Mouse (Mus musculus): ENCODE measurements around the gene Mrgpre. TPM values are rescaled to one million over a fixed set of nuclear protein-coding genes. Genes with fewer than 3 reads are reported as not detected.
A peak's percentile ranks its signal among the peaks of the same experiment; 100 is the strongest.

The Mrgpre gene
- polyA plus RNA-seq (2014; fragmentation: Nextera tagmentation; extraction: Ambion mirVana), result 7.4 and 8.4 TPM in 2 replicates

- Histone ChIP-seq H3K9me3 (ENCODE audit: control insufficient read depth, low read length) (no peaks in the 10 kb centered on the region), H3K27me3 (ENCODE audit: control insufficient read depth, insufficient read depth, low read length) (no peaks in the 10 kb centered on the region), H3K9ac (replicated peaks; ENCODE audit: low read depth, low read length) (peak within 1 kb of the TSS; percentile 65), H3K4me3 (ENCODE audit: low read depth, low read length) (peak within 1 kb of the TSS; percentile 48), H3K4me2 (ENCODE audit: low read depth, low read length) (peak within 1 kb of the TSS; percentile 69), H3K27ac (ENCODE audit: low read depth, low read length) (peak within 1 kb of the TSS; percentile 62), H3K36me3 (ENCODE audit: control insufficient read depth, insufficient read depth, low read length) (no peaks in the 10 kb centered on the region), H3K4me1 (ENCODE audit: control insufficient read depth, insufficient read depth, low read length) (peaks cover 10% of the 10 kb centered on the region)
- ATAC-seq (ENCODE audit: low read depth), result peak; percentile 89
- 5% methylated on average over 20 of the region's 21 CpGs for WGBS
Measured at GRCm38 (mm10) chr7:143783996-143784829, at the start of gene Mrgpre. Gene Mrgpre (minus strand): TSS chr7:143784500.

- ATAC-seq (ENCODE audit: low read depth), result no peak
- Histone ChIP-seq H3K27ac (ENCODE audit: low read depth, low read length) (no peak overlapping the region), H3K9me3 (ENCODE audit: control insufficient read depth, low read length) (no peaks in the 10 kb centered on the region), H3K4me1 (ENCODE audit: control insufficient read depth, insufficient read depth, low read length) (peaks cover 38% of the 10 kb centered on the region), H3K4me2 (ENCODE audit: low read depth, low read length) (no peak overlapping the region), H3K36me3 (ENCODE audit: control insufficient read depth, insufficient read depth, low read length) (peaks cover 8% of the 10 kb centered on the region; the same call in 1 of the 2 replicates), H3K9ac (replicated peaks; ENCODE audit: low read depth, low read length) (no peak overlapping the region), H3K27me3 (ENCODE audit: control insufficient read depth, insufficient read depth, low read length) (no peaks in the 10 kb centered on the region), H3K4me3 (ENCODE audit: low read depth, low read length) (no peak overlapping the region)
- WGBS, result 85% methylated on average over 6 of the region's 6 CpGs
Measured at GRCm38 (mm10) chr7:143833581-143834190, 49.4 kb upstream of the Mrgpre start.

GRCm38 (mm10) chr7:143832611-143833010 lies 48.3 kb upstream of the Mrgpre start:
- H3K4me2 ChIP-seq (ENCODE audit: low read depth, low read length), result 0 out of 2 replicates have a peak overlapping the region, but pooled peaks have one; percentile 8
- WGBS, result 98% methylated on average over 2 of the region's 2 CpGs

GRCm38 (mm10) chr7:143832196-143832595 lies 47.9 kb upstream of the Mrgpre start:
- Histone ChIP-seq H3K4me3 (ENCODE audit: low read depth, low read length) (no peak overlapping the region), H3K9ac (replicated peaks; ENCODE audit: low read depth, low read length) (0 out of 2 replicates have a peak overlapping the region, but pooled peaks have one; percentile 25), H3K4me2 (ENCODE audit: low read depth, low read length) (peak overlapping the region; percentile 27; the same call in 1 of the 2 replicates), H3K27me3 (ENCODE audit: control insufficient read depth, insufficient read depth, low read length) (no peaks in the 10 kb centered on the region), H3K9me3 (ENCODE audit: control insufficient read depth, low read length) (no peaks in the 10 kb centered on the region), H3K4me1 (ENCODE audit: control insufficient read depth, insufficient read depth, low read length) (peaks cover 38% of the 10 kb centered on the region), H3K36me3 (ENCODE audit: control insufficient read depth, insufficient read depth, low read length) (no peaks in the 10 kb centered on the region), H3K27ac (ENCODE audit: low read depth, low read length) (no peak overlapping the region)
- no peak for ATAC-seq (ENCODE audit: low read depth)
- 77% methylated on average over 8 of the region's 8 CpGs for WGBS

More at GRCm38 (mm10) chr7:143832611-143833010, 48.3 kb upstream of the Mrgpre start:
- Histone ChIP-seq H3K27me3 (ENCODE audit: control insufficient read depth, insufficient read depth, low read length) (no peaks in the 10 kb centered on the region), H3K9me3 (ENCODE audit: control insufficient read depth, low read length) (no peaks in the 10 kb centered on the region), H3K4me1 (ENCODE audit: control insufficient read depth, insufficient read depth, low read length) (peaks cover 38% of the 10 kb centered on the region), H3K4me3 (ENCODE audit: low read depth, low read length) (no peak overlapping the region), H3K36me3 (ENCODE audit: control insufficient read depth, insufficient read depth, low read length) (peaks cover under 1% of the 10 kb centered on the region; the same call in 1 of the 2 replicates), H3K27ac (ENCODE audit: low read depth, low read length) (no peak overlapping the region), H3K9ac (replicated peaks; ENCODE audit: low read depth, low read length) (no peak overlapping the region)
- no peak for ATAC-seq (ENCODE audit: low read depth)

GRCm38 (mm10) chr7:143830399-143830798 lies 46.1 kb upstream of the Mrgpre start:
- Histone ChIP-seq H3K4me2 (ENCODE audit: low read depth, low read length) (peak overlapping the region; percentile 82), H3K36me3 (ENCODE audit: control insufficient read depth, insufficient read depth, low read length) (no peaks in the 10 kb centered on the region), H3K27ac (ENCODE audit: low read depth, low read length) (peak overlapping the region; percentile 82), H3K4me3 (ENCODE audit: low read depth, low read length) (peak overlapping the region; percentile 56), H3K27me3 (ENCODE audit: control insufficient read depth, insufficient read depth, low read length) (no peaks in the 10 kb centered on the region), H3K4me1 (ENCODE audit: control insufficient read depth, insufficient read depth, low read length) (peaks cover 36% of the 10 kb centered on the region), H3K9me3 (ENCODE audit: control insufficient read depth, low read length) (no peaks in the 10 kb centered on the region), H3K9ac (replicated peaks; ENCODE audit: low read depth, low read length) (peak overlapping the region; percentile 68)
- 10% methylated on average over 6 of the region's 6 CpGs for WGBS
- peak; percentile 15; the same call in 1 of the 2 replicates for ATAC-seq (ENCODE audit: low read depth)

- Histone ChIP-seq H3K4me3 (ENCODE audit: low read depth, low read length) (peak overlapping the region; percentile 56), H3K27me3 (ENCODE audit: control insufficient read depth, insufficient read depth, low read length) (no peaks in the 10 kb centered on the region), H3K36me3 (ENCODE audit: control insufficient read depth, insufficient read depth, low read length) (no peaks in the 10 kb centered on the region), H3K27ac (ENCODE audit: low read depth, low read length) (peak overlapping the region; percentile 82), H3K4me1 (ENCODE audit: control insufficient read depth, insufficient read depth, low read length) (peaks cover 29% of the 10 kb centered on the region), H3K4me2 (ENCODE audit: low read depth, low read length) (peak overlapping the region; percentile 82), H3K9me3 (ENCODE audit: control insufficient read depth, low read length) (no peaks in the 10 kb centered on the region), H3K9ac (replicated peaks; ENCODE audit: low read depth, low read length) (peak overlapping the region; percentile 68)
- ATAC-seq (ENCODE audit: low read depth), result peak; percentile 98
- WGBS, result 1% methylated on average over 37 of the region's 37 CpGs
Measured at GRCm38 (mm10) chr7:143829504-143830331, 45.4 kb upstream of the Mrgpre start.

GRCm38 (mm10) chr7:143826985-143827384 lies 42.7 kb upstream of the Mrgpre start:
- H3K4me1 ChIP-seq (ENCODE audit: control insufficient read depth, insufficient read depth, low read length), result peaks cover 24% of the 10 kb centered on the region
- 88% methylated on average over 2 of the region's 2 CpGs for WGBS
- no peaks in the 10 kb centered on the region for H3K9me3 ChIP-seq (ENCODE audit: control insufficient read depth, low read length)
- no peak overlapping the region for H3K27ac ChIP-seq (ENCODE audit: low read depth, low read length)
- H3K36me3 ChIP-seq (ENCODE audit: control insufficient read depth, insufficient read depth, low read length), result no peaks in the 10 kb centered on the region
- no peak overlapping the region for H3K9ac ChIP-seq (replicated peaks; ENCODE audit: low read depth, low read length)
- H3K27me3 ChIP-seq (ENCODE audit: control insufficient read depth, insufficient read depth, low read length), result no peaks in the 10 kb centered on the region
- no peak overlapping the region for H3K4me2 ChIP-seq (ENCODE audit: low read depth, low read length)
- no peak for ATAC-seq (ENCODE audit: low read depth)
- H3K4me3 ChIP-seq (ENCODE audit: low read depth, low read length), result no peak overlapping the region

GRCm38 (mm10) chr7:143823266-143823605 lies 38.9 kb upstream of the Mrgpre start:
- H3K27ac ChIP-seq (ENCODE audit: low read depth, low read length), result peak overlapping the region; percentile 68
- no peaks in the 10 kb centered on the region for H3K36me3 ChIP-seq (ENCODE audit: control insufficient read depth, insufficient read depth, low read length)
- H3K9me3 ChIP-seq (ENCODE audit: control insufficient read depth, low read length), result no peaks in the 10 kb centered on the region
- H3K4me3 ChIP-seq (ENCODE audit: low read depth, low read length), result peak overlapping the region; percentile 43
- ATAC-seq (ENCODE audit: low read depth), result 0 out of 2 replicates have a peak, but pooled peaks have one; percentile 16
- H3K9ac ChIP-seq (replicated peaks; ENCODE audit: low read depth, low read length), result peak overlapping the region; percentile 44; the same call in 1 of the 2 replicates
- H3K27me3 ChIP-seq (ENCODE audit: control insufficient read depth, insufficient read depth, low read length), result no peaks in the 10 kb centered on the region
- H3K4me2 ChIP-seq (ENCODE audit: low read depth, low read length), result peak overlapping the region; percentile 50
- 79% methylated on average over 4 of the region's 4 CpGs for WGBS
- H3K4me1 ChIP-seq (ENCODE audit: control insufficient read depth, insufficient read depth, low read length), result peaks cover 10% of the 10 kb centered on the region
